Mouse (Mus musculus) lung, postnatal 36 days (tissue): ENCODE measurements at regions not wholly inside any gene's neighbourhood (a gene's known extent, or its start where the extent isn't known, plus 50 kb on each side); places are given as distances from the start of the nearest gene placed in this dataset.
A peak's percentile ranks its signal among the peaks of the same experiment; 100 is the strongest.

Experiments used
- DNase-seq: peaks from one replicate; pipeline ENCODE4 v3.0.0; 2022; ENCODE audit warnings: mixed read lengths

- no peak for DNase-seq
These were observed 239.2 kb upstream of the 1700012A03Rik start for GRCm38 (mm10) chr6:31810602-31811512.

GRCm38 (mm10) chr6:31804468-31804867, 240.7 kb upstream of the Podxl start:
- peak; percentile 33 for DNase-seq

- peak; percentile 46 for DNase-seq
These were observed 239.4 kb upstream of the Podxl start for GRCm38 (mm10) chr6:31803222-31803621.

- DNase-seq = no peak
These were observed 227.8 kb upstream of the Podxl start for GRCm38 (mm10) chr6:31791547-31791946.

GRCm38 (mm10) chr6:31790906-31791305, 227.1 kb upstream of the Podxl start:
- DNase-seq = no peak

GRCm38 (mm10) chr6:31776841-31777240, 213.1 kb upstream of the Podxl start:
- no peak for DNase-seq

GRCm38 (mm10) chr6:31771916-31772315, 208.1 kb upstream of the Podxl start:
- DNase-seq = no peak

GRCm38 (mm10) chr6:31745589-31745988, 181.8 kb upstream of the Podxl start:
- DNase-seq = no peak

- DNase-seq = peak; percentile 0
These were observed 167.6 kb upstream of the Podxl start for GRCm38 (mm10) chr6:31731391-31731790.

- no peak for DNase-seq
These were observed 155.8 kb upstream of the Podxl start for GRCm38 (mm10) chr6:31719614-31720013.

- DNase-seq = no peak
These were observed 155.1 kb upstream of the Podxl start for GRCm38 (mm10) chr6:31718843-31719242.

GRCm38 (mm10) chr6:31717531-31717930, 153.8 kb upstream of the Podxl start:
- peak; percentile 2 for DNase-seq

GRCm38 (mm10) chr6:31707256-31707655, 143.5 kb upstream of the Podxl start:
- no peak for DNase-seq

- DNase-seq = no peak
These were observed 140.4 kb upstream of the Podxl start for GRCm38 (mm10) chr6:31704191-31704590.

- DNase-seq = no peak
These were observed 139.2 kb upstream of the Podxl start for GRCm38 (mm10) chr6:31702931-31703330.

GRCm38 (mm10) chr6:31695885-31696284, 132.1 kb upstream of the Podxl start:
- DNase-seq = peak; percentile 14

GRCm38 (mm10) chr6:31693047-31693446, 129.3 kb upstream of the Podxl start:
- no peak for DNase-seq

GRCm38 (mm10) chr6:31692024-31692423, 128.2 kb upstream of the Podxl start:
- no peak for DNase-seq

- DNase-seq = no peak
These were observed 116.3 kb upstream of the Podxl start for GRCm38 (mm10) chr6:31680101-31680500.

GRCm38 (mm10) chr6:31665671-31666486, 102.1 kb upstream of the Podxl start:
- no peak for DNase-seq

GRCm38 (mm10) chr6:31664495-31664894, 100.7 kb upstream of the Podxl start:
- peak; percentile 73 for DNase-seq

GRCm38 (mm10) chr6:31660778-31661177, 97.0 kb upstream of the Podxl start:
- peak; percentile 77 for DNase-seq

- no peak for DNase-seq
These were observed 96.1 kb upstream of the Podxl start for GRCm38 (mm10) chr6:31659901-31660300.
